Mouse (Mus musculus): ENCODE results near the gene Gata3.

DNA sequence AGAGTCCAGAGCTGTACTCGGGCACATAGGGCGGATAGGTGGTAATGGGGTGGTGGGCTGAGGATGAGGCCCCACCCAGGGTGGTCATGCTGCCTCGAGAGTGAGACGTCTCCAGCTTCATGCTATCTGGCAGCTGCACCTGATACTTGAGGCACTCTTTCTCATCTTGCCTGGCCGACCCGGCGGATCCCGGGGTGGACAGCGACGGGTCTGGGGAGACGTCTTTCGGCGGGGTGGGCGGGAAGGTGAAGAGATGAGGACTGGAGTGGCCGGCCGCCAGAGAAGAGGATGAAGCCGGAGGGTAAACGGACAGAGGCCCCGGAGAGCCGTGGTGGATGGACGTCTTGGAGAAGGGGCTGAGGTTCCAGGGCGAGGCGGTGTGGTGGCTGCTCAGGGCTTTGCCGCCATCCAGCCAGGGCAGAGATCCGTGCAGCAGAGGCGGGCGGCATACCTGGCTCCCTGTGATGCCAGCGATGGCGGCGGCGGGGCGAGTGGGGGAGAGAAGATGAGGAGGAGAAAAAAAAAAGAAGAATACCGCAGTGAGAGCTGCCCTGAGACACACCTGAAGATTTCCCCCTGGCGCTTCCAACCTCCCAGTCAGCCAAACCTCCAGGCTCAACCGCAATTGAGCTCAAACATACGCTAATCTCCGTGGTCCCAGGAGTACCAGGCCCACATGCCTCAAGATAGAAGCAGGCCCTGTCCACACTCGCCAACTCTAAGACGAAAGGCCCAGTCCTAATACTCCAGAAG is 15.2 kb downstream of the Gata3 start:
- TF ChIP-seq CTCF (IDR thresholded peaks at IDR 0.05; ENCODE audit: insufficient read depth, low read depth, low read length) (no peak), POLR2A (IDR thresholded peaks at IDR 0.05; ENCODE audit: insufficient read depth, low read depth, low read length) (no peak)

Data from olfactory bulb, adult 2 months (tissue).